Mouse (Mus musculus) thymus, adult 18-20 months (tissue): ENCODE measurements at regions not wholly inside any gene's neighbourhood (a gene's known extent, or its start where the extent isn't known, plus 50 kb on each side); places are given as distances from the start of the nearest gene placed in this dataset.

Experiments used
- DNase-seq, 2 experiments: peaks; one replicate each; pipeline ENCODE4 v3.0.0; 2022; ENCODE audit warnings: mixed read lengths in 2 of 2

- no peak for DNase-seq
Observed at GRCm38 (mm10) chr7:135997640-135998039, 281.5 kb upstream of the Mki67 start.

- no peak for DNase-seq
Observed at GRCm38 (mm10) chr7:136002382-136002781, 286.2 kb upstream of the Mki67 start.

GRCm38 (mm10) chr7:136003291-136003690, 287.1 kb upstream of the Mki67 start:
- no peak for DNase-seq

GRCm38 (mm10) chr7:136007796-136008455, 291.8 kb upstream of the Mki67 start:
- no peak for DNase-seq

- DNase-seq: no peak
Observed at GRCm38 (mm10) chr7:136008486-136008885, 292.3 kb upstream of the Mki67 start.

- DNase-seq: no peak
Observed at GRCm38 (mm10) chr7:136010013-136010412, 293.9 kb upstream of the Mki67 start.

GRCm38 (mm10) chr7:136014706-136015105, 298.5 kb upstream of the Mki67 start:
- DNase-seq: peak; percentile 35 to 39

- DNase-seq: no peak
Observed at GRCm38 (mm10) chr7:136016918-136017317, 300.8 kb upstream of the Mki67 start.

GRCm38 (mm10) chr7:136020577-136020976, 304.4 kb upstream of the Mki67 start:
- DNase-seq: no peak

GRCm38 (mm10) chr7:136021071-136021470, 304.9 kb upstream of the Mki67 start:
- DNase-seq: no peak

GRCm38 (mm10) chr7:136022781-136023448, 306.8 kb upstream of the Mki67 start:
- no peak for DNase-seq

- no peak for DNase-seq
Observed at GRCm38 (mm10) chr7:136026451-136026850, 310.3 kb upstream of the Mki67 start.

- DNase-seq: no peak
Observed at GRCm38 (mm10) chr7:136032026-136032425, 315.9 kb upstream of the Mki67 start.

- no peak for DNase-seq
Observed at GRCm38 (mm10) chr7:136033536-136033935, 317.4 kb upstream of the Mki67 start.

- DNase-seq: no peak
Observed at GRCm38 (mm10) chr7:136035735-136036134, 319.6 kb upstream of the Mki67 start.

GRCm38 (mm10) chr7:136038072-136038471, 321.9 kb upstream of the Mki67 start:
- DNase-seq: no peak

GRCm38 (mm10) chr7:136038906-136039305, 322.7 kb upstream of the Mki67 start:
- no peak for DNase-seq

- DNase-seq: no peak
Observed at GRCm38 (mm10) chr7:136041921-136042320, 325.8 kb upstream of the Mki67 start.

GRCm38 (mm10) chr7:136046645-136047363, 330.6 kb upstream of the Mki67 start:
- no peak for DNase-seq

GRCm38 (mm10) chr7:136047364-136047945, 331.3 kb upstream of the Mki67 start:
- no peak for DNase-seq

- no peak for DNase-seq
Observed at GRCm38 (mm10) chr7:136048925-136049586, 332.9 kb upstream of the Mki67 start.

- no peak for DNase-seq
Observed at GRCm38 (mm10) chr7:136049587-136049930, 333.4 kb upstream of the Mki67 start.

GRCm38 (mm10) chr7:136050116-136050515, 334.0 kb upstream of the Mki67 start:
- no peak for DNase-seq
